Mouse (Mus musculus): ENCODE measurements at regions not wholly inside any gene's neighbourhood (a gene's known extent, or its start where the extent isn't known, plus 50 kb on each side); places are given as distances from the start of the nearest gene placed in this dataset.

DNA sequence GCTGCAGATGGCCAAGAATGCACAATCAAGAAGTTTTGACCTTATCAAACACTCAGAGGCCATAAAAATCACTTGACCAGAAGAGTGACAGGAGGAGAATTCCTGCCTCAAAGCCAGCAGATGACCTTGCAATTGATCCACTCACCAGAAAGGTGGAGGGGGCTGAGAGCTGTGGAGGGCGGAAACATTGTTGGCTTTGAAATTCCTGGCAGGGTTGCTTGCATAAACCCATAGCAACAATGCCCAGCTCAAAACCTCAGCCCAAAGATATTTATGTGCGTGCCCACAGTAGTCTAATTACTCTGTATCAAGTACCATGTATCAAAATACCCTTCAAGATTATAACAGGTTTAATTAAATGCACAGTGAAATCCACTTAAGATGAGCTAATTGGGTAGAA lies 197.0 kb upstream of the Tenm4 start:
- Histone ChIP-seq H3K4me2 (no peak overlapping the region), H3K27ac (ENCODE audit: low read depth, low read length) (no peak overlapping the region), H3K9ac (ENCODE audit: low read depth, low read length) (no peak overlapping the region), H3K4me3 (ENCODE audit: low read depth, low read length) (no peak overlapping the region), H3K27me3 (ENCODE audit: control insufficient read depth, insufficient read depth, low read length) (no peaks in the 10 kb centered on the region), H3K4me1 (ENCODE audit: control insufficient read depth, insufficient read depth, low read length) (0 out of 2 replicates have a peak, but pooled peaks cover 3% of the 10 kb centered on the region), H3K9me3 (replicated peaks; ENCODE audit: control insufficient read depth, low read length) (no peaks in the 10 kb centered on the region), H3K36me3 (ENCODE audit: control insufficient read depth, insufficient read depth, low read length) (no peaks in the 10 kb centered on the region)
- 64% methylated on average over 2 of the region's 2 CpGs for WGBS (ENCODE audit: insufficient replicate concordance)
- no peak for ATAC-seq (replicated peaks; ENCODE audit: insufficient number of reproducible peaks, low FRiP score, low TSS enrichment)

DNA sequence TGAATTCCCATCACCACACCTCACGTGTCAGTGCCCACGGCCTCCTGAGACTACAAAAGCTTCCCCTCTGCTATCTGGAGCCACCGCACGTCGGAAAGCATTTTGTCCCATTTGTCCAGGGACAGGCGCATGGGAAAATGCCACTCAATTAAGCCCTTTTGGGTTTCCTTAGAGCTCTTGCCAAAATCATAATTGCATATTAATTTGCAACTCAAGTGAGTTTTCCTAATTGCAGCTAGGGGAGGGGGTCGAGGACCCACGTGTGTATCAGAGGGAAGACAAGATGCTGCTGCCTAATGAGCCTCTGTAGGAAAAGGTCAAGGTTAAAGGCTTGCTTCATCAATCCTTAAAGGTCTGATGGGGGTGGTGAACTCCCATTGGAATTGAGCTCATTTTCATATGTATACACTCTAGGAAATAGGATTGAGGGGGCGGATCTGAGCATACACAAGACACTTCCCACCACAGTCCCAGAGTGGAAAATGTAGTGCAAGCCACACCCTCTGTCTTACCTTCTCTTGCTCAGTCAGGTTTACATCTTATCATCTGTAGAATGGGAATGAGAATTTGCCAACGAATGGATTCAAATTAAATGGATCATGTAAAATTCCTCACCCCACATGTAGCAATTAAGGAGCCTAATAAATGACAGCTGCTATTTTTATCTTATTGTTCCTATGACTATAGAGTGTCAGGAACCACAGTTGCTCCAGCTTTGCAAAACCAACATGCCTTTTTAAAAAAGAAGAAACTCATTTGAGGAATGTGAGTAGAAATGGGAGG lies 179.6 kb upstream of the Tenm4 start:
- no peak overlapping the region for H3K4me2 ChIP-seq
- H3K4me1 ChIP-seq (ENCODE audit: control insufficient read depth, insufficient read depth, low read length), result no peaks in the 10 kb centered on the region
- H3K4me3 ChIP-seq (ENCODE audit: low read depth, low read length), result no peak overlapping the region
- no peak for ATAC-seq (replicated peaks; ENCODE audit: insufficient number of reproducible peaks, low FRiP score, low TSS enrichment)
- WGBS (ENCODE audit: insufficient replicate concordance), result 67% methylated on average over 10 of the region's 10 CpGs
- H3K27me3 ChIP-seq (ENCODE audit: control insufficient read depth, insufficient read depth, low read length), result no peaks in the 10 kb centered on the region
- no peak overlapping the region for H3K9ac ChIP-seq (ENCODE audit: low read depth, low read length)
- no peaks in the 10 kb centered on the region for H3K36me3 ChIP-seq (ENCODE audit: control insufficient read depth, insufficient read depth, low read length)
- no peaks in the 10 kb centered on the region for H3K9me3 ChIP-seq (replicated peaks; ENCODE audit: control insufficient read depth, low read length)
- H3K27ac ChIP-seq (ENCODE audit: low read depth, low read length), result no peak overlapping the region

DNA sequence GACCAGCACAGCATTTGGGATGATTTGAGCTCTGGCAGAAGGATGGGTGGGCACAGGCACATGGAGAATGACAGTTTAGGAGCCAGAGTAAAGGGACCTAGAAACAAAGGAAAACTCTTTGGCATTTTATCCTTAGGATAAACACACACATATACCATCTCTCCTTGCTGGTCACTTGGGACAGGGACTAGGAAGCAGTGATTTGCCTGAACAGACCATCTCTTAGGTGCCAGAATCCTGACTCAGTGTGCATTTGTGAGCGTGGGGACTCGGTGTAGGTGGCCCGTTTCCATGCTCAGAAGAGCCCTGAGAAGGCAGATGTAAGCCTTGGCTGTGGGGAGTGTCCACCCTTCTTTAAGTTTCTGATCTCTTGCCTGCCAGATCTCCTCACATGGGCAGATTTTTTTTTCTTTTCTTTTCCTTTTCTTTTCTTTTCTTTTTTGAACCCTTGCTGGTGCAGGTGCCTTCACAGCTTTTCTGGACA lies 179.0 kb upstream of the Tenm4 start:
- H3K4me3 ChIP-seq (ENCODE audit: low read depth, low read length), result no peak overlapping the region
- no peaks in the 10 kb centered on the region for H3K9me3 ChIP-seq (replicated peaks; ENCODE audit: control insufficient read depth, low read length)
- no peak overlapping the region for H3K27ac ChIP-seq (ENCODE audit: low read depth, low read length)
- WGBS (ENCODE audit: insufficient replicate concordance), result 85% methylated on average over 3 of the region's 3 CpGs
- ATAC-seq (replicated peaks; ENCODE audit: insufficient number of reproducible peaks, low FRiP score, low TSS enrichment), result no peak
- H3K9ac ChIP-seq (ENCODE audit: low read depth, low read length), result no peak overlapping the region
- no peaks in the 10 kb centered on the region for H3K36me3 ChIP-seq (ENCODE audit: control insufficient read depth, insufficient read depth, low read length)
- H3K4me2 ChIP-seq, result no peak overlapping the region
- no peaks in the 10 kb centered on the region for H3K27me3 ChIP-seq (ENCODE audit: control insufficient read depth, insufficient read depth, low read length)
- H3K4me1 ChIP-seq (ENCODE audit: control insufficient read depth, insufficient read depth, low read length), result no peaks in the 10 kb centered on the region

- ATAC-seq (replicated peaks; ENCODE audit: insufficient number of reproducible peaks, low FRiP score, low TSS enrichment), result no peak
- 76% methylated on average over 3 of the region's 3 CpGs for WGBS (ENCODE audit: insufficient replicate concordance)
These were observed 178.5 kb upstream of the Tenm4 start for GRCm38 (mm10) chr7:95992521-95992920.

GRCm38 (mm10) chr7:95997190-95997589 lies 173.9 kb upstream of the Tenm4 start:
- Histone ChIP-seq H3K9me3 (replicated peaks; ENCODE audit: control insufficient read depth, low read length) (no peaks in the 10 kb centered on the region), H3K4me2 (no peak overlapping the region), H3K4me1 (ENCODE audit: control insufficient read depth, insufficient read depth, low read length) (no peaks in the 10 kb centered on the region), H3K27me3 (ENCODE audit: control insufficient read depth, insufficient read depth, low read length) (no peaks in the 10 kb centered on the region), H3K36me3 (ENCODE audit: control insufficient read depth, insufficient read depth, low read length) (no peaks in the 10 kb centered on the region), H3K9ac (ENCODE audit: low read depth, low read length) (no peak overlapping the region), H3K4me3 (ENCODE audit: low read depth, low read length) (no peak overlapping the region), H3K27ac (ENCODE audit: low read depth, low read length) (no peak overlapping the region)
- WGBS (ENCODE audit: insufficient replicate concordance), result 71% methylated on average over 3 of the region's 3 CpGs
- no peak for ATAC-seq (replicated peaks; ENCODE audit: insufficient number of reproducible peaks, low FRiP score, low TSS enrichment)

More at GRCm38 (mm10) chr7:95992521-95992920, 178.5 kb upstream of the Tenm4 start:
- Histone ChIP-seq H3K4me2 (no peak overlapping the region), H3K9me3 (replicated peaks; ENCODE audit: control insufficient read depth, low read length) (no peaks in the 10 kb centered on the region), H3K4me1 (ENCODE audit: control insufficient read depth, insufficient read depth, low read length) (no peaks in the 10 kb centered on the region), H3K4me3 (ENCODE audit: low read depth, low read length) (no peak overlapping the region), H3K27me3 (ENCODE audit: control insufficient read depth, insufficient read depth, low read length) (no peaks in the 10 kb centered on the region), H3K36me3 (ENCODE audit: control insufficient read depth, insufficient read depth, low read length) (no peaks in the 10 kb centered on the region), H3K27ac (ENCODE audit: low read depth, low read length) (no peak overlapping the region), H3K9ac (ENCODE audit: low read depth, low read length) (no peak overlapping the region)

DNA sequence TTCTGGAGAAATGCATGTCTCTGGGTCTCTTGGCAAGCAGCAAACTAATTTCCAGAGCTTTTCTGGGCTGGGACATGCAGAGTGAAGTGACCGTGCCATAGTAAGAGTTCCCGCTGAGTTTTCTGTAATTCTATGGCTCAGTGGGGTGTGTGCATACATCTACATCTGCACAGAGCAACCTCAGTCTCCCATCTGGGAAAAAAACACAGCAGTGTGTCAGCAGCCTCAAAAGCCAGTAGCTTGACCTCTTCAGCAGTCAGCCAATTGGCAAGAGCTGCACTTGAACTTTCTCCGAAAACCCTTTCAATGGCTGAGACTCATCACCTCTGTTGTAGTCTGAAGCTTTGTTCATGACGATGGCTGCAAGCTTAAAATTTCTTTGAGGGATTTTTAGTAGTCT lies 171.9 kb upstream of the Tenm4 start:
- H3K9ac ChIP-seq (ENCODE audit: low read depth, low read length), result no peak overlapping the region
- no peaks in the 10 kb centered on the region for H3K36me3 ChIP-seq (ENCODE audit: control insufficient read depth, insufficient read depth, low read length)
- WGBS (ENCODE audit: insufficient replicate concordance), result 69% methylated on average over 4 of the region's 4 CpGs
- no peaks in the 10 kb centered on the region for H3K4me1 ChIP-seq (ENCODE audit: control insufficient read depth, insufficient read depth, low read length)
- H3K27ac ChIP-seq (ENCODE audit: low read depth, low read length), result no peak overlapping the region
- ATAC-seq (replicated peaks; ENCODE audit: insufficient number of reproducible peaks, low FRiP score, low TSS enrichment), result no peak
- H3K4me3 ChIP-seq (ENCODE audit: low read depth, low read length), result no peak overlapping the region
- no peaks in the 10 kb centered on the region for H3K9me3 ChIP-seq (replicated peaks; ENCODE audit: control insufficient read depth, low read length)
- H3K4me2 ChIP-seq, result no peak overlapping the region
- no peaks in the 10 kb centered on the region for H3K27me3 ChIP-seq (ENCODE audit: control insufficient read depth, insufficient read depth, low read length)

- WGBS (ENCODE audit: insufficient replicate concordance), result 62% methylated on average over 5 of the region's 5 CpGs
- Histone ChIP-seq H3K4me1 (ENCODE audit: control insufficient read depth, insufficient read depth, low read length) (no peaks in the 10 kb centered on the region), H3K9ac (ENCODE audit: low read depth, low read length) (no peak overlapping the region), H3K27ac (ENCODE audit: low read depth, low read length) (no peak overlapping the region), H3K4me2 (no peak overlapping the region), H3K36me3 (ENCODE audit: control insufficient read depth, insufficient read depth, low read length) (no peaks in the 10 kb centered on the region), H3K9me3 (replicated peaks; ENCODE audit: control insufficient read depth, low read length) (no peaks in the 10 kb centered on the region), H3K27me3 (ENCODE audit: control insufficient read depth, insufficient read depth, low read length) (no peaks in the 10 kb centered on the region), H3K4me3 (ENCODE audit: low read depth, low read length) (no peak overlapping the region)
- ATAC-seq (replicated peaks; ENCODE audit: insufficient number of reproducible peaks, low FRiP score, low TSS enrichment), result no peak
These were observed 168.6 kb upstream of the Tenm4 start for GRCm38 (mm10) chr7:96002401-96002800.

GRCm38 (mm10) chr7:96006299-96006698 lies 164.7 kb upstream of the Tenm4 start:
- WGBS (ENCODE audit: insufficient replicate concordance), result 75% methylated on average over 2 of the region's 2 CpGs
- H3K36me3 ChIP-seq (ENCODE audit: control insufficient read depth, insufficient read depth, low read length), result no peaks in the 10 kb centered on the region
- H3K4me1 ChIP-seq (ENCODE audit: control insufficient read depth, insufficient read depth, low read length), result no peaks in the 10 kb centered on the region
- no peak overlapping the region for H3K9ac ChIP-seq (ENCODE audit: low read depth, low read length)
- ATAC-seq (replicated peaks; ENCODE audit: insufficient number of reproducible peaks, low FRiP score, low TSS enrichment), result no peak
- H3K4me3 ChIP-seq (ENCODE audit: low read depth, low read length), result no peak overlapping the region
- H3K4me2 ChIP-seq, result no peak overlapping the region
- no peak overlapping the region for H3K27ac ChIP-seq (ENCODE audit: low read depth, low read length)
- no peaks in the 10 kb centered on the region for H3K27me3 ChIP-seq (ENCODE audit: control insufficient read depth, insufficient read depth, low read length)
- H3K9me3 ChIP-seq (replicated peaks; ENCODE audit: control insufficient read depth, low read length), result no peaks in the 10 kb centered on the region

GRCm38 (mm10) chr7:96013008-96013407 lies 158.0 kb upstream of the Tenm4 start:
- no peak overlapping the region for H3K9ac ChIP-seq (ENCODE audit: low read depth, low read length)
- H3K27me3 ChIP-seq (ENCODE audit: control insufficient read depth, insufficient read depth, low read length), result no peaks in the 10 kb centered on the region
- H3K4me3 ChIP-seq (ENCODE audit: low read depth, low read length), result no peak overlapping the region
- no peak overlapping the region for H3K4me2 ChIP-seq
- no peaks in the 10 kb centered on the region for H3K36me3 ChIP-seq (ENCODE audit: control insufficient read depth, insufficient read depth, low read length)
- ATAC-seq (replicated peaks; ENCODE audit: insufficient number of reproducible peaks, low FRiP score, low TSS enrichment), result no peak
- 75% methylated on average over 5 of the region's 5 CpGs for WGBS (ENCODE audit: insufficient replicate concordance)
- H3K9me3 ChIP-seq (replicated peaks; ENCODE audit: control insufficient read depth, low read length), result no peaks in the 10 kb centered on the region
- no peak overlapping the region for H3K27ac ChIP-seq (ENCODE audit: low read depth, low read length)
- H3K4me1 ChIP-seq (ENCODE audit: control insufficient read depth, insufficient read depth, low read length), result no peaks in the 10 kb centered on the region

All from heart, embryonic 11.5 days (tissue).